Mouse (Mus musculus) 416B (cell line): Measurements from ENCODE around the gene Kif1c.
A peak's percentile ranks its signal among the peaks of the same experiment; 100 is the strongest.

Experiments used
- DNase-seq: peaks from one replicate; pipeline ENCODE4 v3.0.0; 2011; ENCODE audit warnings: low read depth

Kif1c gene

DNA sequence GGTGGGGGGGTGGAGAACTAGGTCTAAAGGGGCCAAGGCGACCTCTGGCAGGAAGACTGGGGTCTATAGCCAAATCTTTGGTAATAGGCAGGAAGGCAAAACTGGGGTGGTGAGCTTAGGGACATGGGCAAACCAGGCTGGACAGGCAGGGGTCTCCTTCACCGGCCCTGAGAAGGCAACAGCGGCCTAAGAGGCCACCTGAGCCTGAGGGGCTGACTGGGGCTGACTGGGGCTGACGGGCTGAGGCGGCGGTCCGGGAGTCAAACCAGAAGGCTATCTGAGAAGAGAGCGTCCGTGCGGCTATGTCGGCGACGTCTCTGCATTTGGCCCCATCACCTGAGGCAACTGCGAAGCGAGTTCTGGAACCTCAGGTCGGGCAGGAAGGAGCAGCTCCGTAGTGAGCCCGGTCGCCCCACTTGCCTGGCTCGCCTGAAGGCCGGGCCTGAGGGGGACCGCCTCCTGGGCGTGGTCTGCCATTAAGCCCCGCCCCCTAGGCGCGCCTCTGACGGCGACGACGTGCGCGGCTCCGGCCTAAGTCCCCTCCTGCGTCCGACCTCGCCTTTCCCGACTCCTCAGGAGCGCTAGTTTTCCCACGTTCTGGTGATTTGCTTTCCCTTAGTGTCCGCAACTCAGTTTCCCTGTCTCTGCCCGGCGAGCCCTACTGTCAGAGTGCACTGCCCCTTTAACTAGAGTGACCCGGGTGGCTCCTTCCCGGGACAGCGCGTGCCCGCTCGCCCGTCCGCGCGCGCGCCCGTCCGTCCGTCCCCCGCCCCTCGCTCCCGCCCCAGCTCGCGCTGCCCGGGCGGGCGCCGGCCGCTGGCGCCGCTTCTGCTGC lies at the start of gene Kif1c, which contains the start of gene Inca1:
Gene Kif1c (plus strand): TSS at position 827 of the 835 bp plus-strand sequence.
Gene Inca1 (minus strand): TSS at position 434 of the 835 bp plus-strand sequence.
- peak; percentile 90 for DNase-seq

DNA sequence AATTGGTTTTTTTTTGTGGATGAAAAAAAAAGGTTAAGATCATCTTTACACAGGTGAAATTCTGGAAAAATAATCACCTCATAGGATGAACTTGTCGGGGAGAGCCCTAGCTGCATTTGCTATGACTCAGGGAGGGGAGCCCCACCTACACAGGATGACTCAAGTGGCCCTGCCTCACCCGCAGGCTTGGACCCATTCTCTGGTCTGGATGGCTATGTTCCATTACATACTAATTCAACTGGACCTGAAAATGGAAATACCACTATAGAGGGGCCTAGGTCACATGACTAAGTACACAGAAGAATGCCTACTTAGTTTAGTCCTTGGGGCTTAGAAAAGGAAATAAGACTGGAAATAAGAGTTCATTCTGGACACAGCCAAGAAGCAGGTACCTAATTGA lies 49.0 kb upstream of the Kif1c start:
- peak; percentile 87 for DNase-seq

DNA sequence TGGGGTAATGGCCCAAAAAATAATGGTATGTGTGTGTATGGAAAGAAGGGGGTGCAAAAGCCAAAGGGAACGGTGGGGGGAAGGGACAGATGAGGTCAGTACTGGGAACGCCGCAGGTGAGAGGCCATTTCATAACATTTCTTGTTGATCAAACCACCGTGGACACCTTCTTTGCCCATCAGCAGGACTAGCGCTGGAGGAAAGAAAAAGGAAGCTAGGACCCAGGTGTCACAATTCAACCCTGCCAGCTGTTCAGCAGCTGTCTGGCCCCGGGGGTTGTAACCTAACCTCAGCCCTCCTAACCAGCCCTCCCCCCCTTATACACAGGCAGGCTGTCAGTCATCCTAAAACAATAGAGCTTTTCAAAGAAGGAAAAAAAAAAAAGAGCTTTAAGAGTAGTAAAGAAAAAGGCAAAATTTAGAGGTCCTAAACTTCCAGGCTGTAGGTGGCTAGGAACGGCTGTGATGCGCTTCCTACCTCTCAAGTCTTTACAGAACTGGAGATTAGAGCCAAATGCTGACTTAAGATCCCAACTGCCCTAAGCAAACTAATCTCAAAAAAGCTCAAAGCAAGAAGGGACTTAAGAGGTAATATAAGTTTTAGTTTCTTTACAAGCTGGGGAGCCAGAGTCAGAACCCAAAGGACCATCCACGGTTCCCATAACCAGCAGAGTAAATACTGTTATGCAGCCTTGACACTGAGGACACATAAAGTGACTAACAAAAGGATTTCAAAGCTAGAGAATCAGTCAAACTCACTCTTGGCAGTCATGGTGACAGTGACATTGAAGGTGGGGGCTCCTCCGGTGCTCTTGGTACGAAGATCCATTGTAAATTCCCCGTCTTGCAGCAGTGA lies 48.1 kb upstream of the Kif1c start:
- DNase-seq = peak; percentile 68

DNA sequence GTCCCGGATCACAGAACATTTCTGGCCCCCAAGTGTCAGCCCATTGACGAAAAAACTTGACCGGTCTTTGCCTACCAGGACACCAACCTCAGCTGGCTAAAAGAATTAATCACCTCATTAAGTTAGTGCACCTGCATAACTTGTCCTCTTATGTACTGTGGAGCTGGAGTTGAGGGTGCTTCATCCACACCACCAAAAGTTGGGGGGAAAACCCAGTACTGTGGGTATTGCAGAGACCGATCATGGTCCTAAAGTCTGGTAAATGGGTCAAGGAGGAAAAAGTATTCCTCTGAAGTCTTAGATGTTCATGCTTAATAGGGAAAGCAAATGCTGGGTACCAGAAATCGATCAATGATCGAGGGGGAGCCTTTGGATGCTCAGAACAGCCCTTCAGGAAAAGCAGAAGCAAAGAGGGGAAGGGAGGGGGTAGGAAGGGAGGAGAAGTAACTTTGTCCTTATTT lies 47.4 kb upstream of the Kif1c start:
- no peak for DNase-seq

DNA sequence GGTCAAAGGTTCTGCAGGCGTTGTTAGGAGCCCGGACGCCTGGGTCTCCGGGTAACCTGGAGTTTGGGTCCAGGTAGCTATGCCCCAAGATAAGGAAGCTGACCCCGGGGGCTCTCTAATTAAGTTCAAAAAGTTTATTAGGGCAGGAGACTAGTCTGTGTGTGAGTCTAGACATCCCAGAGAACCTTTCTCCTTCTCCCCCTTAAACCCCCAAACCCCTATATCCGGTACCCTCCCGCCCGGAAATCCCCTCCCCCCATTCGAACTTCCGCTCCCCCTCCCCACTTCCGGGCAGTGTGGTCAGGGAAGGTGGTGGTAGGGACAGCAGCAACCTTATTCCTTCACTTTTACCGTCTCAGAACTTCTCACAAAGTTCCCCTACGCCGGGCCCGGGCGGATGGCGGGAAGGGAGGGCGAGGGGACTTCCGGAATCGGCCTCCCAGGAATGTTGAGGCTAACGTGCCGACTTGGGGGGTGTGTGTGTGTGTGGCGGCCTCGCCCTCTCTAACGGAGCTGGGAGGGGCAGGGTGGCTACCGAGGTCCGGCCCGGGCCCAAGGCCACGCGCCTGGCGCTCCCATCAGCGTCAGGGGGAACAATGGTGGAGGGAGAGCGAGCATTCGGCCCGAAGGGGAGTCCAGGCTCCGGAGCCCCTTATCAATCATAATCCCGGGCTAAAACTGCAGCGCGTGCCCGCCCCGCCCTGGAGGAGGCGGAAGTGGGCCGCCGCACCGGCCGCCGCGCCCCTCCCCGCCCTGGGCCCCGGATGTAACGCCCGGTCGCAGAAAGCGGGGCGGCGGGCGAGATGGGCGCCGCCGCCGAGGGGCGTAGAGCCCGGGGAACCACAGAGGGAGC lies 46.8 kb upstream of the Kif1c start:
- peak; percentile 88 for DNase-seq

DNA sequence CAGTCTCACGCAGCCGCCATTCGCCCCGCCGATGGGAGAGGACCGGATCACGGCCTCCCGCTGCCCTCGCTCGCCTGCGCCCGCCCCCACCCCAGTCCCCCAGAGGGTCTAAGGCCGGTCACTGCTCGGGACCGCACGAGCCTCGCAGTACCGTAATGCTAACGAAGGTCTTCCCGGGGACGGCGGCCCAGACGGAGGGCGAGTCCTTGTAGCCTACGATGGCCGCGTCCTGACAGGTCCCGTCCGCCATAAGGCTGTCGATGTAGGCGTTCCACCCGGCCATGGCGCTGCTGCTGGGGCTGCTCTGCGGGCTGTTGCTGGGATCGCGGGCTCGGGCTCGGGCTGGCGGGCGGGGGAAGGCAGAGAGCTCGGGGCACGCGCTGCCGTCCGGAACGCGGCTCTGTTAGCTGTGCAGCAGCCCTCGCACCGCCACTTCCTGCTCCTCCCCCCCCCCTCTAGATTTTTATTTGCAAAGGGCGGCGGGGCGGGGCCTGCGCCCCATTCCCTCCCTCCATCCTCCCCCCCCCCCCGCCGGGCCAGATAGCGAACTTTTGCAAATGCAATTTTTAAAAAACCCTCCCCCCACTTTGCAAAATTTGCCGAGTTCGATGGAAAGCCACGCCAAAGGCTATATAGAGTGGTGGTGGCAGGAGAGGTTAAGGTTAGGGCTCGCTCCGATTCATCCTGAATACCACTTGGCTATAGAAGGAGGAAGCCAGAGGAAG lies 46.0 kb upstream of the Kif1c start, which contains the start of gene Pfn1:
Gene Pfn1 (minus strand): TSS at position 447 of the 725 bp plus-strand sequence.
- peak; percentile 94 for DNase-seq

DNA sequence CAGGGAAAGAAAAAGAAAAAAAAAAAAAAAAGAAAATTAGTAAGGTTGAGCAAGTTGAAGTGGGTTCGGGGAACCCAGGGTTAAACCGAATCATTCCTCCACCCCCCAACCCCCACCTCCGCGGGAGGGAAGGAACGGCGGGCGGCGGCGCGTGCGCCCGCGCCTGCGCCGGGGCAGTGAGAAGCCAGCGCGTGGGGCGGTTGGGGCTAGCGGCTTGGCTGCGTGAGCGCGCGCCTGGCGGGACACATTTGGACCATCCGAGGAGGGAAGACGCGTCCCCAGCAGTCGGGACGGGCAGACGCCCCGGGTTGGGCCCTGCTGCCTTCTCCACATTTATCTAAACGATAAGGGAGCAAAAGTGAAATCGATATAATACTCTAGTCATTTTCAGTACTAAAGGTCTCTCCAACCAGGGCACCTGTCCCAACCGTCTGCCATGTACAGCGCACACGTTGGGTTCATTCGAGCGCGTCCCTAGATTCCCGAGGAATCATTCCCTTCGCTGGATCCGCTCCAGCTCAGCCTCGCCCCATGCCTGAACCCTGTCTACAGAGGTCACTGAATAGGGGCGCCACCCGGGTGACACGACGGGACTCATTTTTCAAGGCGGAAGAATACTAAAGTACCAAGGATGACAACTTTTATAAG lies 45.3 kb upstream of the Kif1c start:
- peak; percentile 88 for DNase-seq

DNA sequence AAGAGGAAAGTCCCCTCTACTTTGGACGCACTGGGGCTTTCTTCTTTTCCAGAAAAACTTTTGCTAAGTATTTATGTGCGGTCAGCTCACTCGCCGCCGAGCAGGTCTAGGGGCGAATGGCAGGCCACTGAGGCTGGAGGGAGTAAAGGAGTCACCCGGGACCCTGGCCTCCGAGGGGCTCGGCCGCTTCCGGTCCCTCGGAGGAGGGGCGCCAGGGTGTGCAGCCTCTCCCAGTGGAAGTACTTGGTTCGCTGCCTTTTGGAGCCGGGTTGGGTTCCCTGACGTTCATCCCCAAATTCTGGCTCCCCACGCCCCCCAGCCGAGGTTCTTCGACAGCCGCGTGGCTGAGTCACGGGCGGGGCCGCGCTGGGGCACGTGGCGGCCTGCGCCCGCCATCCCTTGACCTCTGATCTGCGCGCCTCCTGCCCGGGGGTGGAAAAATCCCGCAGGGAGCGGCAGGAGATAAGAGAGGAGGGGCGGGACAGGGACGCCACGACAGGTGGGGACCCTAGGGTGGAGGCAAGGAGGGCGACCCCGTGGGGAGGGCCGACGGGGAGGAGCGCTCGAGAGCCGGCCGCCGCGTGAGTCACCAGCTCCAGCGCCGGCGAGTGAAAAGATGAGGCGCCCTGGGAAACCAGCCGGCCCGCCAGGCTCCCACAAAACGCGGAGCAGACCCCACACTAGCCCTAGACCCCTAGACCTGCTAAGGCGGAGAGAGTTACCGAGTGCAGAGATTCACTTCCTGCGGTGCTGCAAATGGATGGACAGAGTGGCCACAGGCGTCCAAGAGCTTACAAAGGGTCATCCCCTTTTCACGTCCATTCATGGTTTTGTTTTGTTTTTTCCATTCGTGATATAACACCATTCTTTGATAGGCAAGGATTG lies 44.5 kb upstream of the Kif1c start:
- peak; percentile 81 for DNase-seq

DNA sequence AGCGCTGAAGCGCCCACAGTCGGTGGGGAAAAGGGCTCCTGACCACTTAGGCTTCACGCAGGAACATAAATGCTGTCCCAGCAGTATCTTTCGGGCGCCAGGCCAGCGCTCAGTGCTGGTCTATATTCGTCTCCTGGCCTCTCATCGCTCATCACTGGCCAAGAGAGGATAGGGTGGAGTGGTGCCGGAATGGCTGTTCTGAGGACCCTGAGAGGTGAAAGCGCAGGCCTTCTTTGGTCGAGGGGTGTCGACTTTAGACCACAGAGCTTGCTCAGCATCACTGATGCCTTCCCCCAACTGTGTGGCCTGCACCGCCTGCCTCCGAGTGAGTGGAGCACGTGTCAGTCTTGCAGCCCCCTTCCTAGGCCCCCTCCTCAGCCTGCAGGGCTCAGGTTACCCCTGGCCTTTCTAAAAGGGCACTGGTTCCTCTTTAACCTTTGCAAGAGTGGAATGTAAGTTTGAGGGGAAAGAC lies 43.9 kb upstream of the Kif1c start:
- peak; percentile 65 for DNase-seq

DNA sequence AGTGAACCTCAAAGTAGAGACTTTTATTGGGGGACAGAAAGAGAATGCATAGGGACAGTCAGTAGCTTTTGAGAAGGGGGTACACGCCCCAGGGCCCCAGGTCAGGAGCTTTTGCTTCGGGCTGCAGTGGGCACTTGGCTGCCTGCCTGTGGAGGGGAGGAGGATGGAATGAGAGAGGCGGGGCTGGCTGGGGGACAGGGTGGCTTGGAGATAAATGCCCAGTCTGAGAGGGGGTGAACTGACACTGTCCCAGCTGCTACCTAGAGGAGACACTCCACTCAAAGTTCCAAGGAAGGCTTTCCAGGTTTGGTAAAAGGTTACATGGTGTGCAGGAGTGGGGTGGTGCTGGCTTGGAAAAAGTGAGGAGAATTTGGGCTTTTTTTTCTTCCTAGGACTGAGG lies 43.4 kb upstream of the Kif1c start, which contains the start of gene Eno3:
Gene Eno3 (plus strand): TSS at position 239 of the 400 bp plus-strand sequence.
- peak; percentile 46 for DNase-seq

DNA sequence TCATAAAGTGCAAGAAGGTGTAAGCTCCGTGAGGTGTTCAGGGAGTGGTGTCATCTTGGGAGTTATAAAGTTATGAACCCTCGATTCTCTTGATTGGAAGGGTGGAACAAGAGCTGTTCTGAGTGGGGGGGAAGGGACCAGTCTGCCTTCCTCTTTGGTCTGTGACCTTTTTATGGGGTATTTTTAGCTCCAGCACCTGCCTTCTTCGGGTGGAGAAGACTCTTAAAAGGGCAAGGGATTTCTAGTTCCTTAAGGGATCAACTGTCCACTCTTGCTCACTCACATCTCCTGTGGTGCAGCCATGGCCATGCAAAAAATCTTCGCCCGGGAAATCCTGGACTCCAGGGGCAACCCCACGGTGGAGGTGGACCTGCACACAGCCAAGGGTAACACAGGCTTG lies 42.8 kb upstream of the Kif1c start:
- no peak for DNase-seq

DNA sequence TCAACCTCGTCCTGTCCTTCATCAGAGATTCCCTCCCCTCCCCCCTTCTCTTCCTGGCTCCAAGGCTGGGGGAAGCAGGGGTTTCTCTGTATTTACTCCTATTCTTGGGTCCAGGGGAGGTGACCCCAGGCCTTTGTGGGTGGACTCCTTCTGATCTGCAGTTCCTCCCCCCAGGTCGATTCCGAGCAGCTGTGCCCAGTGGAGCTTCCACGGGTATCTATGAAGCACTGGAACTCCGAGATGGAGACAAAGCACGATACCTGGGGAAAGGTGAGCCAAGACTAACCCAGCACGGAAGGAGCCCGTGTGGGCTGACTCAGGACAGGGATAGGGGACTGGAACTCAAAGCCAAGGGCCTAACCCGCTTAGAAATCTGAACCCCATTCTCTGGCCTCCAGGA lies 42.4 kb upstream of the Kif1c start:
- DNase-seq = no peak

DNA sequence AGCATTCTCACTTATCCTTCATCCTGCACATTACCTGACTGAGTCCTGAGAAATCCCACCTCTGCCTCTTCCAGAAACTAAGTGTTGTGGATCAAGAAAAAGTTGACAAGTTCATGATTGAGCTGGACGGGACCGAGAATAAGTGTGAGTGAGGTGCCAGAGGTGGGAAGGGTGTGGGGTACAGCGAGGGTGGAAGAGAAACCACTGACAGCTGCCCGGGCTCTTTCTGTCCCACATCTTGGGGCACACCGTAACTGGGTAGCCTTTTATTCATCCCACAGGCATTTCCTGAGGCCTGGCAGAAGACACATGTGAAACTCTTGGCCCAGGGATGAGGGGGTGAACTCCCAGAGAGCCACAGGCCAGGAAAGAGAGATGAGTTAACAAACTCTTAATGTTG lies 41.8 kb upstream of the Kif1c start:
- DNase-seq = no peak

DNA sequence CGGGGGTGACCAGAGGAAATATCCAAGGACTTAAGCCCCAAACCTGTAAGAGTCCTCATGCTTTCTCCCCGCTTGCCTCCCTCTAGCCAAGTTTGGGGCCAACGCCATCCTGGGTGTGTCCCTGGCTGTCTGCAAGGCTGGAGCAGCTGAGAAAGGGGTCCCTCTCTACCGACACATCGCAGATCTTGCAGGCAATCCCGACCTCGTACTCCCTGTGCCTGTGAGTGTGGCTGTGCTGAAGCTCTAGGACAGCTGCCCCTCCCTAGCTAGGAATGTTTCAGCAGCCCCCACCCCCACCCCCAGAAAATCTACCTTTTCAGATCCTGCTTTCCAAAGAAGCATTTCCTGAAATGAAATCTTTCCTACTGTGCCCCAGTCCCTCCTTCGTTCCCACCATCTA lies 41.4 kb upstream of the Kif1c start:
- DNase-seq = no peak

DNA sequence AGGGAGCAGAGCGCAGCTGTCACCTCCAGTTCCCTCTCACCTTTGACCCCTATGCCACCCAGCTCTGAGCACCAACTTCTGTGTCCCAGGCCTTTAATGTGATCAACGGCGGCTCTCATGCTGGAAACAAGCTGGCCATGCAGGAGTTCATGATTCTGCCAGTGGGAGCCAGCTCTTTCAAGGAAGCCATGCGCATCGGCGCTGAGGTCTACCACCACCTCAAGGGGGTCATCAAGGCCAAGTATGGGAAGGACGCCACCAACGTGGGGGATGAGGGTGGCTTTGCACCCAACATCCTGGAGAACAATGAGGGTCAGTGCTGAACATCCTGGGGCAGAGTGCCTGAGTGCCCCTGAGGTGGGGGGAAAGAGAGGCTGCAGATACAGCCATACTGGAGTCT lies 39.8 kb upstream of the Kif1c start:
- DNase-seq = no peak

DNA sequence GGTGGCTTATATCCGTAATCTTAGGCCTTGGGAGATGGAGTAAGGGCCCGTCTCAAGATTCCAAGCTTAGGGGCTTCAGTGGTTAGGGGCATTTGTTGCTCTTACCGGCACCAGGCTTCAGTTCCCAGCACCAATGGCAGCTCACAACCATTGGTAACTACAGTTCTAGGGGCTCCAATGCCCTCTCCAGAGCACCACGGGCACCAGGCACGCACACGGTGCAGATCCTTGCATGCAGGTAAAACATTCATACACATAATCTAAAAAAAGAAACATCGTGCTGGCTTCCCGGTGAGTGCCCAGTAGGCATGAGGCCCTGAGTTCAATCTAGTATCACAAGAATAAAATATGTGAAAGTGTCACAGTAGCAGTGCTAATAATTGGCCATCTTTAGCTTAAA lies 37.2 kb upstream of the Kif1c start:
- no peak for DNase-seq

DNA sequence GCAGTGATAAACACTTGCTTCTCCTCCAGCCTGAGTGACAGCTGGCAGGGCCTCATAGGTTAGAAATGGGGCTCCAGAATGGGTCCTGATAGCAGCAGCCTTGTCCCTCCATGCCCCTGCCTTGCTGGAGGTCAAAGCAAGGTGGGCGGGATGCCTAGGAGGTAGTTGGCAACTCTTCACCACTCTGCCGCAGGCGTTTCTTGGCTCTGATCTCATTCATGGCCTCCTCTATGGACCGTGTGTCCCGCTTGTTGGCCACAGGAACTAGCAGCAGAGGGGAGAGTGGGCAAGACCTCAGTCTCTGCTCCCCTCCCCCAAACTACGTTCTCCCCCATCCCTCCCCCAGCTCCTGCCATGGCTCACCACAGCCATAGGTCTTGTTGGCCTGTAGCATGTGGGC lies 36.4 kb upstream of the Kif1c start:
- no peak for DNase-seq

DNA sequence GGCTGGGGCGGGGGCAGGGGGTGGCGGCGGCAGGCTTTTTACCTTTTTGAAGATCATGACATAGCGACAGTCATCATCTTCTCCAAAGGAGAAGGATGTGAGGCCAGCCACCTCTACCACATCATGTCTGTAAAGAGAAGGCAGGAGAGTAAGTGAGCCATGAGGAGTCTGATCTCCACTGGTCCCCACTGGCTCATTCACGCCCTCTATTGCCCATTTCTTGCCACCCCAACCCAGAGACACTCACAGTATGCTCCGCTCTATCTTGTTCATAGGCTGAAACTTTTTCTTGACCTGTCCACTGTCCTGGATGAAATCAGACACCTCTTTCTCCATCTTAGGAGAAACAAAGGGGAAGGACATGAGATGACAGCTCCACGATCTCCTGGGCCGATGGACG lies 35.6 kb upstream of the Kif1c start:
- DNase-seq = no peak

DNA sequence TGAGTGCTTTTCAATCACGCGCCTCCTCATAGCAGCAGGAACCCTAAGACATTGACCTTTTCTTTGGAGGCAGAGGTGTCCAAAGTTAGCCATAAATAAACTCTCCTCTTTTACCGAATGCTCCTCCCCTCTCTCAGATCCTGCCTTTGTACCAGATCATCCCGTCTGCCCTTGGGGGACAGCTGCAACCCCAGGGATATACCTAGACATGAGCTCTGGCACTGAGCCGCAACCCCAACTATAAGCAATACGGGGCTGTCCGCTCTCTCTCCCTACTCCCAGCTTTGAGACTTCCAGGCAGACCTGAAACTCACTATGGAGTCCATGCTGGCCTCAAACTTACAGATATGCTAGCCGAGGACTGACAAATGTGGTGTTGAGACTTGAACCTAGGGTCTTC lies 33.7 kb upstream of the Kif1c start:
- DNase-seq = no peak
